Mouse (Mus musculus): ENCODE data around the gene Tmed1.

DNA sequence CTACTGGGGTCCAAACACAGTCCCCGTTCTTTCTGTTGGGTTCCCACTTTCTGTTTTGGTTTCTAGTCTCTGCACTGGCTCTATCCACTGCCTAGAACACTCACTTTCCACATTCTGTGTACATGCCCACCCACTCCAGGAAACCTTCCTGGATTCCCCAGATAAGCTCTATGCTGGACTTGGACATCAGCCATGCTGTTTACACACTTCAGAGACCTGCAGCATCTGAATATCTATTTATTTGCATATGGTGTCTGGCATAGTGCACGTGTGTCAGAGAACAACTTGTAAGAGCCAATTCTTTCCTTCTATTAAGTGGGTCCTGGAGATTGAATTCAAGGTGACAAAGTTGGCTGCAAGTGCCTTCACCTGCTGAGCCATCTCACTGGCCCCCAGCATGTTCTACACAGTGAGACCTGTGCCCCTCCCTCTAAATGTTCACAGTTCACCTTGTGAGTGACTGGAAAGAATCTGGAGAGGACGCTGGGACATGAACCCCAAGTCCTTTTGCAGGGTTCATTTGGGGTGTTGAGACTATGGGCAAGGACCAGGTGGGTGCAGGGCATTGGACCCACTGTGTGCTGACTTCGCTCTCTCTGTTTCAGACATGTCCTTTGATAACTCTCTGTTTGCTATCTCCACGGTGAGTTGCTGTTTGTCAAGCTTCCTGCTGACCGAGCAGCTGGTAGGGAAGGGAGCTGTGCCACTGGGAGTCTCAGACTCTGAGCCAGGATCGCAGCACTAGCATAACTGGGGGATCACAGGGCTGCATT is 30.1 kb upstream of the Tmed1 start:
- no peak for TF ChIP-seq EP300 (IDR thresholded peaks at IDR 0.05; ENCODE audit: low read depth)
- TF ChIP-seq CTCF (IDR thresholded peaks at IDR 0.05; ENCODE audit: low read depth): no peak

All from liver, embryonic 14.5 days (tissue).